Mouse (Mus musculus): Measurements from ENCODE around the gene Zfp846.

DNA sequence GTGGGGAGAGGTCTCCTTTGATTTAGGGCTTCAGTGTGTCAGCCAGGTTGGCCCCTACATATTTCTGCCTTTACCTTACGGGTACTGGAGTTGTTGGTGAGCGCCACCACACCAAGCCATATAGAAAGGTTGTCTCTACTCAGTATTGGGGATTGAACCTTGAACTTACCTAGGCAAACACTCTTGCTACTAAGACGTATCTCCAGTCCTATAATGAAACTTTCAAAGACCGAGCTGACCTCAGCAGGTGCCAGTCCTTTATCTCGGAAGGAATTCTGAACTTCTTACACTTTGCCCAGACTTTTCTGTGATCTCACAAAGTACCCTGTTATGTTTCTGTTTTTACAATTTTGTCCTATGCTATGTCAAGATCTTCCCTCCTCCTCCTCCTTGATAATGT lies 30.9 kb downstream of the Zfp846 start:
- TF ChIP-seq GATA1 (IDR thresholded peaks at IDR 0.05; ENCODE audit: borderline replicate concordance, low read length) (no peak), FLI1 (IDR thresholded peaks at IDR 0.05; ENCODE audit: low read length) (no peak)
